Mouse (Mus musculus) kidney, adult 18-20 months (tissue): Measurements from ENCODE around the gene Amph.
"Not testable (repeated sequence)": the region's sequence is repeated elsewhere in the genome, so short reads cannot be mapped to it uniquely, and the experiment has no call there.

Experiments used
- DNase-seq: peaks from one replicate; pipeline ENCODE4 v3.0.0; 2021

The Amph gene

GRCm38 (mm10) chr13:19026923-19027322, 78.9 kb downstream of the Amph start:
- no peak for DNase-seq

- DNase-seq, result no peak
These were observed 79.9 kb downstream of the Amph start for GRCm38 (mm10) chr13:19027766-19028350.

GRCm38 (mm10) chr13:19031916-19032688, 84.1 kb downstream of the Amph start:
- no peak for DNase-seq

GRCm38 (mm10) chr13:19052090-19052489, 104.1 kb downstream of the Amph start:
- DNase-seq, result no peak

GRCm38 (mm10) chr13:19054504-19054903, 106.5 kb downstream of the Amph start:
- no peak for DNase-seq

- no peak for DNase-seq
These were observed 124.3 kb downstream of the Amph start for GRCm38 (mm10) chr13:19072261-19072660.

GRCm38 (mm10) chr13:19077427-19077826, 129.4 kb downstream of the Amph start:
- no peak for DNase-seq

- DNase-seq, result no peak
These were observed 133.9 kb downstream of the Amph start for GRCm38 (mm10) chr13:19081932-19082331.

GRCm38 (mm10) chr13:19094571-19094970, 146.6 kb downstream of the Amph start:
- no peak for DNase-seq

- no peak for DNase-seq
These were observed 149.1 kb downstream of the Amph start for GRCm38 (mm10) chr13:19097117-19097516.

- DNase-seq, result no peak
These were observed 153.9 kb downstream of the Amph start for GRCm38 (mm10) chr13:19101889-19102402.

- DNase-seq, result no peak
These were observed 158.4 kb downstream of the Amph start for GRCm38 (mm10) chr13:19106418-19106817.

- DNase-seq, result no peak
These were observed 161.3 kb downstream of the Amph start for GRCm38 (mm10) chr13:19109331-19109730.

GRCm38 (mm10) chr13:19113034-19113922, 165.3 kb downstream of the Amph start:
- no peak for DNase-seq

GRCm38 (mm10) chr13:19114761-19115160, 166.8 kb downstream of the Amph start:
- DNase-seq, result not testable (repeated sequence)

- no peak for DNase-seq
These were observed 179.0 kb downstream of the Amph start for GRCm38 (mm10) chr13:19126912-19127552.

GRCm38 (mm10) chr13:19133833-19134232, 185.8 kb downstream of the Amph start:
- peak; percentile 27 for DNase-seq

GRCm38 (mm10) chr13:19137212-19137611, 189.2 kb downstream of the Amph start:
- DNase-seq, result no peak

GRCm38 (mm10) chr13:19137932-19138331, 189.9 kb downstream of the Amph start:
- DNase-seq, result no peak

GRCm38 (mm10) chr13:19138550-19138949, 190.5 kb downstream of the Amph start:
- DNase-seq, result no peak

- no peak for DNase-seq
These were observed 191.1 kb downstream of the Amph start for GRCm38 (mm10) chr13:19139104-19139503.

GRCm38 (mm10) chr13:19139771-19140170, 191.8 kb downstream of the Amph start:
- no peak for DNase-seq

- DNase-seq, result no peak
These were observed 195.8 kb downstream of the Amph start for GRCm38 (mm10) chr13:19143766-19144165.
